Mouse (Mus musculus) lung, embryonic 14.5 days (tissue): ENCODE results near the gene Prr19. TPM values are rescaled to one million over a fixed set of nuclear protein-coding genes. Genes with fewer than 3 reads are reported as not detected.

Source experiments
- ATAC-seq: fragments of 200-750 bp; cut with Nextera tagmentation; 2 replicates; pipeline ENCODE4 v1.8.0; 2017; ENCODE audit warnings: mild to moderate bottlenecking, moderate TSS enrichment, moderate library complexity; ENCODE audit not compliant: insufficient read depth
- DNase-seq: peaks from one replicate; pipeline ENCODE4 v3.0.0-alpha.2; 2015
- H3K27ac ChIP-seq: fragments of 300-500 bp; sonication (generic); 2 replicates; pipeline ENCODE4 v1.5.1; 2014; ENCODE audit warnings: low read depth, mild to moderate bottlenecking, moderate library complexity
- H3K27me3 ChIP-seq: fragments of 300-500 bp; sonication (generic); 2 replicates; pipeline ENCODE4 v1.6.1; 2014; ENCODE audit warnings: low read length, control low read depth; ENCODE audit not compliant: insufficient read depth
- H3K36me3 ChIP-seq: fragments of 300-500 bp; sonication (generic); 2 replicates; pipeline ENCODE4 v1.6.1; 2014; ENCODE audit warnings: control low read depth; ENCODE audit not compliant: insufficient read depth
- H3K4me1 ChIP-seq: fragments of 300-500 bp; sonication (generic); 2 replicates; pipeline ENCODE4 v1.6.1; 2014; ENCODE audit warnings: antibody characterized with exemption, control low read depth; ENCODE audit not compliant: insufficient read depth
- H3K4me2 ChIP-seq: fragments of 300-500 bp; sonication (generic); 2 replicates; pipeline ENCODE4 v1.6.1; 2014; ENCODE audit warnings: mild to moderate bottlenecking
- H3K4me3 ChIP-seq: fragments of 300-500 bp; sonication (generic); 2 replicates; pipeline ENCODE4 v1.5.1; 2014; ENCODE audit warnings: low read depth, low read length
- H3K9ac ChIP-seq: fragments of 300-500 bp; sonication (generic); 2 replicates; pipeline ENCODE4 v1.6.1; 2014
- H3K9me3 ChIP-seq: fragments of 300-500 bp; sonication (generic); 2 replicates; pipeline ENCODE4 v1.6.1; 2016; ENCODE audit warnings: low read depth, low read length, control low read depth
- CTCF ChIP-seq: IDR thresholded peaks from 2 replicates; pipeline ENCODE4 v1.5.1; 2016; ENCODE audit warnings: antibody characterized with exemption, low read depth
- WGBS: fragments of 180-500 bp; shearing (Covaris S2); extraction: QIAGEN DNeasy Blood & Tissue Kit; methylation state at CpG from one replicate; pipeline ENCODE4 v1.1.7; 2014; 5-methylcytosine and 5-hydroxymethylcytosine counted together
- polyA plus RNA-seq: library from polyadenylated mRNA; unstranded; fragments of >200 nt; fragmentation: Nextera tagmentation; extraction: Ambion mirVana; gene quantifications from 2 replicates; pipeline ENCODE4 v1.2.1, GENCODE M21; 2014

Gene Prr19
- polyA plus RNA-seq, 1 experiment from 2014 or later, result 0.29 TPM

- H3K27me3 ChIP-seq, result no peaks in the 10 kb centered on the region
- peaks cover 32% of the 10 kb centered on the region for H3K36me3 ChIP-seq
- TF ChIP-seq CTCF, result peak; percentile 38
- ATAC-seq (no peak), DNase-seq (peak; percentile 58)
- peak overlapping the region; percentile 99 for H3K27ac ChIP-seq
- peak overlapping the region; percentile 76 for H3K4me3 ChIP-seq
- H3K9ac ChIP-seq, result peak overlapping the region; percentile 75
- WGBS, result under 1% methylated on average over 31 of the region's 36 CpGs
- H3K9me3 ChIP-seq, result no peaks in the 10 kb centered on the region
- H3K4me2 ChIP-seq, result peak overlapping the region; percentile 93
- peaks cover 27% of the 10 kb centered on the region for H3K4me1 ChIP-seq
Observed at GRCm38 (mm10) chr7:25282731-25283211, 18.4 kb upstream of the Prr19 start.

GRCm38 (mm10) chr7:25283637-25284036, 17.6 kb upstream of the Prr19 start:
- Histone ChIP-seq H3K4me3 (peak overlapping the region; percentile 76), H3K4me1 (peaks cover 27% of the 10 kb centered on the region), H3K27me3 (no peaks in the 10 kb centered on the region), H3K9me3 (no peaks in the 10 kb centered on the region), H3K4me2 (peak overlapping the region; percentile 93), H3K36me3 (peaks cover 40% of the 10 kb centered on the region), H3K9ac (peak overlapping the region; percentile 75), H3K27ac (peak overlapping the region; percentile 99)
- ATAC-seq (no peak), DNase-seq (peak; percentile 40)
- TF ChIP-seq CTCF, result no peak
- 8% methylated on average over 5 of the region's 5 CpGs for WGBS

- WGBS, result 50% methylated on average over 2 of the region's 2 CpGs
- Histone ChIP-seq H3K9me3 (no peaks in the 10 kb centered on the region), H3K27me3 (no peaks in the 10 kb centered on the region), H3K9ac (peak overlapping the region; percentile 75), H3K4me2 (peak overlapping the region; percentile 93), H3K27ac (peak overlapping the region; percentile 26; the same call in 1 of the 2 replicates), H3K4me3 (peak overlapping the region; percentile 76), H3K36me3 (peaks cover 46% of the 10 kb centered on the region), H3K4me1 (peaks cover 27% of the 10 kb centered on the region)
- DNase-seq (no peak), ATAC-seq (no peak)
- no peak for TF ChIP-seq CTCF
Observed at GRCm38 (mm10) chr7:25284171-25284570, 17.0 kb upstream of the Prr19 start.

DNA sequence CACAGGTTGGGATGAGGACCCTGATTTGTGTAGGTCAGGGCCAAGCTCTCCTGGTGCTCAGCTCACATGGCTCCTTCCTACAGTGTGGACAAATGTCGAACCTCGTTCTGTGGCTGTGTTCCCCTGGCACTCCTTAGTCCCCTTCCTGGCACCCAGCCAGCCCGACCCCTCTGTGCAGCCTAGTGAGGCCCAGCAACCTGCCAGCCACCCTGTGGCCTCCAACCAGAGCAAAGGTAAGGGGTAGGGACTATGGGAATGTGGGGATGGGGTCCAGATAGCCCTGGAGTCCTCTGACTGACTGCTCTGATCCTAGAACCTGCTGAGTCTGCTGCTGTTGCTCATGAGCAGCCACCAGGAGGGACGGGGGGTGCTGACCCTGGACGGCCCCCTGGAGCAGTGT, 16.4 kb upstream of the Prr19 start:
- no peak overlapping the region for H3K9ac ChIP-seq
- H3K27ac ChIP-seq, result no peak overlapping the region
- no peaks in the 10 kb centered on the region for H3K27me3 ChIP-seq
- WGBS, result 52% methylated on average over 5 of the region's 5 CpGs
- DNase-seq (no peak), ATAC-seq (no peak)
- no peaks in the 10 kb centered on the region for H3K9me3 ChIP-seq
- peaks cover 52% of the 10 kb centered on the region for H3K36me3 ChIP-seq
- H3K4me2 ChIP-seq, result no peak overlapping the region
- H3K4me3 ChIP-seq, result no peak overlapping the region
- peaks cover 24% of the 10 kb centered on the region for H3K4me1 ChIP-seq
- TF ChIP-seq CTCF, result no peak

DNA sequence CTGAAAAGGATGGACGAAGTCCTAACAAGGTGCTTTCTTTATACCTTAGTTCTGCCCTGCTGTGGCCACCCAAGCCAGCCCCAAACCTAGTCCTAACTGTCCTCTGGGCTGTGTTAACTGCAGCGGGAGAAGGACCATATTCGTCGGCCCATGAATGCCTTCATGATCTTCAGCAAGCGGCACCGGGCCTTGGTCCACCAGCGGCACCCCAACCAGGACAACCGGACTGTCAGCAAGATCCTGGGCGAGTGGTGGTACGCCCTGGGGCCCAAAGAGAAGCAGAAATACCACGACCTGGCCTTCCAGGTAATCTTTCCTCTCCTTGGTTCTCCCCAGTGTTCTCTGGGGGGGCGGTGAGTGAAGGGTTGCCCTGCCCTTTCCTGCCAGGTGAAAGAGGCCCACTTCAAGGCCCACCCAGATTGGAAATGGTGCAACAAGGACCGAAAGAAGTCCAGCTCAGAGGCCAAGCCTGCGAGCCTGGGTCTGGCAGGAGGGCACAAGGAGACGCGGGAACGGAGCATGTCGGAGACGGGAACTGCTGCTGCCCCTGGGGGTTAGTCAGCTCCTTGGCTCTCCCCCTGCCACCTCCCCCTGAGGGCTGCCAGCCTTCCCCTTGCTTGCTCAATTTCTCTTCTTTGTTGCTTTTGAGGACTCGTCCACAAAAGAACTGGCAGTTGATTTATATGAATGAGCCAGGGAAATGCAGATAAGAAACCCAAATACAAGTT, 15.5 kb upstream of the Prr19 start:
- no peak overlapping the region for H3K27ac ChIP-seq
- H3K9me3 ChIP-seq, result no peaks in the 10 kb centered on the region
- TF ChIP-seq CTCF, result no peak
- H3K27me3 ChIP-seq, result no peaks in the 10 kb centered on the region
- H3K4me2 ChIP-seq, result no peak overlapping the region
- H3K4me1 ChIP-seq, result peaks cover 15% of the 10 kb centered on the region
- peaks cover 61% of the 10 kb centered on the region for H3K36me3 ChIP-seq
- 89% methylated on average over 20 of the region's 20 CpGs for WGBS
- no peak overlapping the region for H3K9ac ChIP-seq
- DNase-seq, result no peak
- no peak for ATAC-seq
- H3K4me3 ChIP-seq, result no peak overlapping the region

DNA sequence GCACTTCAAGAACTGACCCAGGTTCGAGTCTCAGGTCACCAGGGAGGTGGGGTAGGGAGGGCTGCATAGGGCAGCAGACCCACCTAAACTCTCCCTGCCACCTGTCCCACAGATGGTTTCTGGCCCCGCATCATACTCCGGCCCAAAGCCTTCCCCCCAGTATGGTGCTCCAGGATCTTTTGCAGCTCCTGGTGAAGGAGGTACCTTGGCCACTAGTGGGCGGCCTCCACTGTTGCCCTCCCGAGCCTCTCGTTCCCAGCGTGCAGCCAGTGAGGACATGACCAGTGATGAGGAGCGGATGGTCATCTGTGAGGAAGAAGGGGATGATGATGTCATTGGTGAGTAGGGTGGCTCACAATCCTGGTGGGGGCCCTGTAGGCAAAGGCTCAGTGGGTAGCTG, 14.2 kb upstream of the Prr19 start:
- no peak overlapping the region for H3K27ac ChIP-seq
- no peak overlapping the region for H3K9ac ChIP-seq
- no peaks in the 10 kb centered on the region for H3K9me3 ChIP-seq
- no peak for DNase-seq
- no peaks in the 10 kb centered on the region for H3K27me3 ChIP-seq
- WGBS, result 78% methylated on average over 8 of the region's 8 CpGs
- no peak; the same call in 1 of the 2 replicates for TF ChIP-seq CTCF
- H3K36me3 ChIP-seq, result peaks cover 74% of the 10 kb centered on the region
- ATAC-seq, result no peak
- H3K4me2 ChIP-seq, result no peak overlapping the region
- peaks cover 6% of the 10 kb centered on the region for H3K4me1 ChIP-seq
- H3K4me3 ChIP-seq, result no peak overlapping the region

DNA sequence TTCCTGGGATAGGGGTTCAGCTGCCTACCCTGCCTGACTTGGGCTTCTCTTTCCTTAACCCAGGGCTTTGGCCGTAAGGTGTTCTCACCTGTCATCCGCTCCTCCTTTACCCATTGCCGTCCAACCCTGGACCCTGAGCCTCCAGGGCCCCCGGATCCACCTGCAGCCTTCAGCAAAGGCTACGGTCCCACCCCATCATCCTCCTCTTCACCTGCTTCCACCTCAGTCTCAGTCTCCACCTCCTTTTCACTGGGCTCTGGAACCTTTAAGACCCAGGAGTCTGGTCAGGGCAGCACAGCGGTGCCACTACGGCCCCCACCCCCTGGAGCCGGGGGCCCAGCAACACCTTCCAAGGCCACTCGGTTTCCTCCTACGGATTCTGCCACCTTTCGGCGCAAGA, 13.2 kb upstream of the Prr19 start:
- no peak overlapping the region for H3K4me3 ChIP-seq
- no peak overlapping the region for H3K4me2 ChIP-seq
- peaks cover 6% of the 10 kb centered on the region for H3K4me1 ChIP-seq
- no peak overlapping the region for H3K27ac ChIP-seq
- H3K9ac ChIP-seq, result no peak overlapping the region
- DNase-seq (no peak), ATAC-seq (no peak)
- H3K27me3 ChIP-seq, result no peaks in the 10 kb centered on the region
- no peak for TF ChIP-seq CTCF
- peaks cover 84% of the 10 kb centered on the region for H3K36me3 ChIP-seq
- no peaks in the 10 kb centered on the region for H3K9me3 ChIP-seq
- WGBS, result 92% methylated on average over 12 of the region's 12 CpGs
